Mouse (Mus musculus): ENCODE results near the gene Flnc.

GRCm38 (mm10) chr6:29388052-29388518 lies 45.0 kb upstream of the Flnc start, which contains the start of gene Opn1sw:
- TF ChIP-seq POLR2A (IDR thresholded peaks at IDR 0.05; ENCODE audit: insufficient read depth, low read depth, low read length) (no peak), CTCF (IDR thresholded peaks at IDR 0.05; ENCODE audit: insufficient read depth, low read depth, low read length) (no peak)
